ENCODE assay signal across 9 mouse cellular contexts in the genomic region with DNA sequence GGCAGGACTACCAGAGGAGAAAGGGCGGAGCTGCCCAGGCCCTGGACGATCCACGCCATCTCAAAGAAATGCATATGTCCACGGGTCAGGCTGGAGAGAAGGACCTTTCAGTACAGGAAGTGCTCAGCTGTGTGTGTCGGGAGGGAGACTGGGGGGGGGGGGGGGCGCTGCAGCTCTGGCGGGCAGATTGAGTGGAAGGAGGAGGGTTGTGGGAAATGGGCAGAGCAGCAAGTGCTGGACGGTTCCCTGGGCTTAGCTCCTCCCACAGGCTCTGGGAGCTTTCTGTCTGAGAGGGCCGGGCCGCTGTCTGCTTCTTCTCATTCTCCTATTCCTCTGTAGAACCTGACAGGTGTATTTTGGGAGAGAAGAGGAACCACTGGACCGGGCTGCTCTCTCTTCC. TPM values are rescaled to one million over a fixed set of nuclear protein-coding genes. Genes with fewer than 3 reads are reported as not detected.
DNase-seq lines count a peak whose midpoint lies in the region; ATAC-seq lines count a peak whose summit lies in the region.
"Had no signal": no experiment of that assay in that cellular context is flagged by ENCODE, and none has a peak within 500 bp of the region (broad histone marks: within the 10 kb centered on the region; RNA-seq: fewer than 3 reads in every experiment).

No protein-coding gene starts in this region.

- no peak overlapping the region for H3K9ac ChIP-seq in limb, embryonic 12.5 days (replicated peaks)
- H3K9ac ChIP-seq: forebrain, embryonic 13.5 days had no signal

- intact Hi-C loops in gastrocnemius, postnatal 14 days (cut with DNase I; ENCODE audit: low total_unique reads) = no loop called here

- no peak overlapping the region for H3K4me3 ChIP-seq in limb, embryonic 12.5 days (replicated peaks)
- H3K4me3 ChIP-seq: forebrain, embryonic 13.5 days had no signal

- ATAC-seq in limb, embryonic 12.5 days (ENCODE audit: insufficient number of reproducible peaks, insufficient read depth, low FRiP score, low TSS enrichment, low read depth) = no peak
- ATAC-seq in megakaryocyte-erythroid progenitor cell, adult 5-6 weeks (replicated peaks; ENCODE audit: low FRiP score, low TSS enrichment, poor library complexity, severe bottlenecking) = no peak
- ATAC-seq: forebrain, embryonic 13.5 days had no signal

- no peaks in the 10 kb centered on the region for H3K9me3 ChIP-seq in limb, embryonic 12.5 days
- H3K9me3 ChIP-seq: forebrain, embryonic 13.5 days had no signal

- H3K36me3 ChIP-seq in limb, embryonic 12.5 days = no peaks in the 10 kb centered on the region

- DNase-seq in gastrocnemius, postnatal 14 days = peak; percentile 52
- no peak for DNase-seq in gastrocnemius, adult 8-10 months (ENCODE audit: low spot score in 2 of 2)
- DNase-seq in kidney, postnatal 14 days = peak; percentile 39
- no peak for DNase-seq in kidney, postnatal 25 days
- DNase-seq in ZHBTc4 (ENCODE audit: low read depth, low spot score) = peak; percentile 53
- no peak for DNase-seq in urinary bladder, adult 2 months (ENCODE audit: low spot score)

- no peak overlapping the region for H3K4me2 ChIP-seq in limb, embryonic 12.5 days
- H3K4me2 ChIP-seq: forebrain, embryonic 13.5 days had no signal

- 0 out of 2 replicates have a peak overlapping the region, but pooled peaks have one; percentile 25 for H3K27ac ChIP-seq in limb, embryonic 12.5 days
- H3K27ac ChIP-seq: forebrain, embryonic 13.5 days had no signal

- peaks cover 32% of the 10 kb centered on the region for H3K27me3 ChIP-seq in limb, embryonic 12.5 days

- WGBS in limb, embryonic 12.5 days = 30% methylated on average over 10 of the region's 11 CpGs

- H3K4me1 ChIP-seq in limb, embryonic 12.5 days (replicated peaks) = peaks cover 20% of the 10 kb centered on the region

RNA-seq across cellular contexts. Expression of gene Rps6kl1, which starts 4.7 kb away (rescaled TPM):
- total RNA-seq in gastrocnemius, postnatal 14 days (2021) = under 1 TPM; 0.51 to 0.89 TPM
- under 1 TPM; 0.31 to 0.46 (median 0.32) TPM for total RNA-seq in gastrocnemius, adult 8-10 months (2022)
- 0.46 and 0.56 TPM in 2 replicates for polyA plus RNA-seq in limb, embryonic 12.5 days (2016; fragmentation: Nextera tagmentation; extraction: Ambion mirVana)
- total RNA-seq in megakaryocyte-erythroid progenitor cell, adult 5-6 weeks (2014; fragmentation: Nextera tagmentation) = 0.35 TPM in 1 of 2 replicates, not detected in the other
- total RNA-seq in megakaryocyte-erythroid progenitor cell, adult 5-6 weeks (2017) = not detected in 2 replicates
- polyA plus RNA-seq in urinary bladder, adult 2 months (2012; rRNA removed) = 0.32 and 0.34 TPM in 2 replicates

RNA-seq across cellular contexts. Expression of gene Pgf, which starts 31.2 kb away (rescaled TPM):
- total RNA-seq in gastrocnemius, postnatal 14 days (2021) = 1 to 10 TPM; 2.2 to 2.3 TPM
- total RNA-seq in gastrocnemius, adult 8-10 months (2022) = 1 to 10 TPM in 3 of 4 experiments, under 1 TPM in 1; 0.70 to 2.1 (median 1.5) TPM
- 17.0 and 17.8 TPM in 2 replicates for polyA plus RNA-seq in limb, embryonic 12.5 days (2016; fragmentation: Nextera tagmentation; extraction: Ambion mirVana)
- total RNA-seq in megakaryocyte-erythroid progenitor cell, adult 5-6 weeks (2014; fragmentation: Nextera tagmentation) = not detected in 2 replicates
- total RNA-seq in megakaryocyte-erythroid progenitor cell, adult 5-6 weeks (2017) = not detected in 2 replicates
- 6.0 and 7.7 TPM in 2 replicates for polyA plus RNA-seq in urinary bladder, adult 2 months (2012; rRNA removed)

RNA-seq across cellular contexts. Expression of gene Dlst, which starts 35.7 kb away (rescaled TPM):
- 100 to 1,000 TPM; 291 to 372 TPM for total RNA-seq in gastrocnemius, postnatal 14 days (2021)
- 100 to 1,000 TPM; 236 to 267 (median 263) TPM for total RNA-seq in gastrocnemius, adult 8-10 months (2022)
- polyA plus RNA-seq in limb, embryonic 12.5 days (2016; fragmentation: Nextera tagmentation; extraction: Ambion mirVana) = 113 and 115 TPM in 2 replicates
- total RNA-seq in megakaryocyte-erythroid progenitor cell, adult 5-6 weeks (2014; fragmentation: Nextera tagmentation) = 216 and 227 TPM in 2 replicates
- total RNA-seq in megakaryocyte-erythroid progenitor cell, adult 5-6 weeks (2017) = 230 and 281 TPM in 2 replicates
- polyA plus RNA-seq in urinary bladder, adult 2 months (2012; rRNA removed) = 128 and 139 TPM in 2 replicates

RNA-seq across cellular contexts. Expression of gene Prox2, which starts 35.8 kb away (rescaled TPM):
- total RNA-seq in gastrocnemius, postnatal 14 days (2021) = 1 to 10 TPM; 2.1 to 2.2 TPM
- total RNA-seq in gastrocnemius, adult 8-10 months (2022) = 1 to 10 TPM; 2.0 to 3.3 (median 2.6) TPM
- 3.0 and 4.2 TPM in 2 replicates for polyA plus RNA-seq in limb, embryonic 12.5 days (2016; fragmentation: Nextera tagmentation; extraction: Ambion mirVana)
- total RNA-seq in megakaryocyte-erythroid progenitor cell, adult 5-6 weeks (2014; fragmentation: Nextera tagmentation) = 2.5 and 11.8 TPM in 2 replicates
- total RNA-seq in megakaryocyte-erythroid progenitor cell, adult 5-6 weeks (2017) = 4.3 and 8.3 TPM in 2 replicates
- polyA plus RNA-seq in urinary bladder, adult 2 months (2012; rRNA removed) = 2.3 and 2.7 TPM in 2 replicates

Comparison
In these comparisons a context has a peak if more than half of its experiments do, and no peak if none do; other contexts are left out.
1. DNase-seq: peak in gastrocnemius, postnatal 14 days (single experiment), kidney, postnatal 14 days (single experiment) and ZHBTc4 (single experiment); none in gastrocnemius, adult 8-10 months (0 of 2), kidney, postnatal 25 days (0 of 2) and urinary bladder, adult 2 months (single experiment).